Mouse (Mus musculus) lung, postnatal 25 days (tissue): ENCODE measurements around the gene L1td1.
"Not testable (repeated sequence)": the region's sequence is repeated elsewhere in the genome, so short reads cannot be mapped to it uniquely, and the experiment has no call there.

Experiments
- DNase-seq: peaks from one replicate; pipeline ENCODE4 v3.0.0; 2022; ENCODE audit warnings: low spot score

The L1td1 gene

DNA sequence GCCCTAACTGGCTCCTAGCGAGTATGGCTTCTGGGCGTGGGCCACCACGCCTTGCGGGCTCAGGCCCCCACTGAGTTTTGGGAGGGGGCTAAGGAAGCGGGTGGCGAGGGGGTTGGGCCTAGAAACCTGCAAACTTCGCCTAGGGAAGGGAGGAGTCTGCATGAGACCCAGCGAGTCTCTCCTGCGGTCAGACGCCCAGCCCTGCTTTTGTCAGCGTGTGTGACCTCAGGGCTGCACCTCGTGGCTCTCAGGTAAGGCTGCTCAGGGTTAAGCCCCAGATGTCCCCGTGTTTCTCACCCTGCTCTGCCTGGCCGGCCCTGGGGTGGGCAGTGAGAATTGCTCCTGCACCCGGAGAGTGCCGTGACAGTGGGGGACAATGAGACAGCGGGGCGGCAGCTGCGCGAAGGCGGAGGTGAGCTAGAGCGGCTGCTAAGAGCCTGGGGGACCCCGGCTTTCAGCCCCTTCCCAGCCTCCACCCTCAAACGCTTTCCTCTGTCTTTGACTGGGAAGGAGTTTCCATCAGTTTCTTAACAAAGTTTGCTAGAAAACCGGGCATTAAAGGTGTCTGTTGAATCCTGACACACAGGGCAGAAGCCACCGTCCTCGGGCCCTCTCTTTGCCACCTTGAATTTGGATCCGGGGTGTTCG is at the start of gene L1td1:
Gene L1td1, plus strand, starts transcription at position 145 of the 648 bp plus-strand sequence.
- no peak for DNase-seq

- no peak for DNase-seq
Measured at GRCm38 (mm10) chr4:98677506-98677905, 49.0 kb upstream of the L1td1 start.

- DNase-seq, result no peak
Measured at GRCm38 (mm10) chr4:98686678-98687267, 39.8 kb upstream of the L1td1 start.

- DNase-seq, result no peak
Measured at GRCm38 (mm10) chr4:98688116-98688515, 38.4 kb upstream of the L1td1 start.

DNA sequence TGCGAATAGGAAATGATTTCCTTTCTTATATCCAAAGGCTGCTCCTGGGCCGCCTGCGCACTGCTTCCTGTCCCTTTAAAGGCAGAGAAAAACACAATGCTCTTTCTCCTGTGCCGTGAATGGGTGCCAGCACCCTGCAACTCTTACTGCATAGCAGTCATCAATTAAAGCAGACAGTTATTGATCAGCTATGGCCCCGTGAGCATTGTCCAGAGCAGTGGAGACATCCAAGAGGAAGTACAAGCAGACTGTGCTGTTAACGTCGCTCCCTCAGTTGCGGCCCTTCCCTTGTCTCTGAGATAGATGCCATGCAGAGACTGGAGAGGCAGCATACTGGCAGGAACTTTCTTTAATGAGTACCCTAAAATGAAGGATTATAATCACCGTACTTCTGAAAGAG is 38.0 kb upstream of the L1td1 start:
- DNase-seq, result no peak

GRCm38 (mm10) chr4:98689988-98690387 is 36.5 kb upstream of the L1td1 start:
- no peak for DNase-seq

DNA sequence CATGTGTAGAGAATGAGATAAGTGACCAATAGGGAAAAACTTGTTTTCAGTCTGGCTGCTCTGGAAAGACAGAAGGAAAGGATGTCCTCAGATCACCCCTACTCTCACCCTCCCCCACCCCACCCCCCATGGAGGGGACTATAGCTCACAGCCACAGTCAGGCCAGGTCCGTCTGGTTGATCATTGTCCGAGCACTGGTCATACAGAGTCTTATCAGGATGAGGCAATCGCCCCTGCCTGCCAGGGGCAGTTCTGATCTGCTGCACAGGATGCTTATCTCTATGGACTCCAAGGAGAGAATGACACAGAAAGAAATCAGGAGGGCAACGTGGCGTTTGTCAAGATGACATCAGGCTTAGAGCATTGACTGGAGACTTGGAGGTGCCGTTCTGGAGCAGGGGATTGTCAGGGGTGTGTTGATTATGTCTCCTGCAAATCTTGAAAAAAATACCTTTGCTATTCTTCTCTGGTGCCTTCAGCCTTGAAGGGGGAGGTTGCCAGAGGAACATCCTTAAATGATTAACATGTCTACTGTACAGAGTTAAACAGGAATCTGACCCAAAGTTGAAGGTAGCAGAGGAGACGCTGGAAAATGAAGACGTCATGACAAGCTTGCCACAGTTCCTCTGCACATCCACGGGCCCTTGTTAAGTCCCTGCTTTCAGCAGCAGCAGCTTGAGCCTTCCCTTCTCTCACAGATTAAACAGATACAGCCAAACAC is 32.9 kb upstream of the L1td1 start:
- no peak for DNase-seq

DNA sequence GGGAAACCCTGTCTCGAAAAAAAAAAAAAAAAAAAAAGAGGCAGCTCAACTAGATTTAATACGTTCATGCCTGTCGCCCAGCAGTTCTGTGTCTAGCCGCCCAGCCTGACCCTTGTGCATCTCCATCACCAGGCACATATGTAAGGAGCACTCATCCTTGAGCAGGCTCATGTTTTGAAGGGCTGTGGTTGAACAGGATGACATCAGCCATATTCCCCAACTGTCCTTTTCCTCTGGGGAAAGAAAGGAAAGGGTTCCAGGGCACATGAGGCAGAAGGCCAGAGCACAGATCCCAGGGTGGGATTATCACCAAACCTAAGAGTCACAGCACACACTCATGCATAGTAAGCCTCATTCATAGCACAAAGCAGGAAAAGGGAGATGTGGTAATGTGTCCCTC is 28.6 kb upstream of the L1td1 start:
- DNase-seq, result no peak

- no peak for DNase-seq
Measured at GRCm38 (mm10) chr4:98698921-98699320, 27.6 kb upstream of the L1td1 start.

DNA sequence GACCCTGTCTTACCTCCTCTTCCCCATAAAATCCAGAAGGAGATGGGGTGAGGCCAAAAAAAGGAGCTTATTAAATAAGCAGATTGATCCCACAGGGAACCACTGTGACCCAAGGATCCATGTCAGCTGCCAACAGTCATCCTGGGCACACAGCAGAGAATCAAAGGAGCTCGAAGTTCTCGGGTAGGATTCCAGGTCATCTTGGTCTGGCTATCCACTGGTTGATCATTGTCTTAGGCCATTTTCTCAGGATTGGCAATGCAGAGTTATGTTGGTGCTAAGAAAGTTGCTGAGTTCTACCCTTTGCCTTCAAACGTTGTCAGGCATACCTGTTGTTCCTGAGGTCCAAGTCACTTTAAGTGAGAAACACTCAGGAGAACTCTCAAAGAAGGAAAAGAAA is 26.4 kb upstream of the L1td1 start:
- no peak for DNase-seq

- DNase-seq, result peak; percentile 28
Measured at GRCm38 (mm10) chr4:98702201-98702894, 24.2 kb upstream of the L1td1 start.

DNA sequence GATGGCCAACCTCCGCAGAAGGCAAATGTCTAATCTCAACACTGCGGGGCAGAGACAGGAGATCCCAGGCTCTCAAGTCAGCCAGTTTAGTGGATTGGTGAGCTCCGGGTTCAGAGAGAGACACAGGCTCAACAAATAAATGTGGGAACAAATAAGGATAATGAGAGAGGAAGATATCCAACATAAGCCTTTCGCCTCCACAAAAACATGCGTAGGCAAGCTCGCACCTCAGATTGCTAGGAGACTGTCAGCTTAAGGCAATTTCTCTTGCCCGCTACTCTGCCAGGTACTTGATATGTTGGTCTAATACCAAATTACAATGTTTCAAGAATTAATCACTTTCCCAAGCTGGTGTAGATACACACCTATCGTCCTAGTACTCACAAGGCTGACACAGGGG is 15.6 kb upstream of the L1td1 start:
- no peak for DNase-seq

- DNase-seq, result no peak
Measured at GRCm38 (mm10) chr4:98717735-98718546, 8.6 kb upstream of the L1td1 start.

DNA sequence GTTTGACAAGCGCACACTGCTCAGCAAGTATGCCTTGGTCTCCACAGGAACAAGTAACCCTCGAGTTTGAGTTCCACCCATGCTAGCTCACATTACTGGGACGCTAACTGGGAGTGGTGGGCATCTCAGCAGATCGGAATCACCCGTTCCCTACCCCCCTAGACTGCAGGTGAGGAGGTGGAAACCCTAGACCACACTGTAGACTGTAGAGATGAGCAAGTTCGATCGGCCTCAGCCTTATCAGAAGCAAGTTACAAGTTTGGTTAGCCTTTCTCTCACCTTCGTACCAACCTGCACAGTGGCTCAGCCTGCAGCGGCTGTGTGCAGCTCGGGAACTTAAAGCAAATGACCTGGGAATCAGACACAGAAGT is 8.0 kb upstream of the L1td1 start:
- DNase-seq, result no peak

- DNase-seq, result peak; percentile 38
Measured at GRCm38 (mm10) chr4:98722454-98722853, 4.1 kb upstream of the L1td1 start.

- DNase-seq, result not testable (repeated sequence)
Measured at GRCm38 (mm10) chr4:98724682-98725081, 1.9 kb upstream of the L1td1 start.

DNA sequence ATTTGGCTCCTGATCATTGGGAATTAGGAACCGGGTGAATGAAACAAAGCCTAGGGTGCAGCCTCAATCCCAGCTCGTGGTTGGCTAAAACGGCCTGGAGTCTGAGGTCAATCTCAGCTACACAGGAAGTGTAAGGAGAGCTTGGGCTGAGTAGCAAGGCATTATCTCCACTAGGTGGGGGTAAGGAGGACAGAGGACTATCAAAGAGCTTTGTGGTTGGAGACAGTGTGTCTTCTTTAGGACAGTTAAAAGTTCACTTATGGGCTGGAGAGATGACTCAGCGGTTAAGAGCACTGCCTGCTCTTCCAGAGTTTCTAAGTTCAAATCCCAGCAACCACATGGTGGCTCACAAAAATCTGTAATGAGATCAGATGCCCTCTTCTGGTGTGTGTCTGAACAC is 1.1 kb upstream of the L1td1 start:
- DNase-seq, result no peak

- no peak for DNase-seq
Measured at GRCm38 (mm10) chr4:98727295-98727958, 893 bp downstream of the L1td1 start.

DNA sequence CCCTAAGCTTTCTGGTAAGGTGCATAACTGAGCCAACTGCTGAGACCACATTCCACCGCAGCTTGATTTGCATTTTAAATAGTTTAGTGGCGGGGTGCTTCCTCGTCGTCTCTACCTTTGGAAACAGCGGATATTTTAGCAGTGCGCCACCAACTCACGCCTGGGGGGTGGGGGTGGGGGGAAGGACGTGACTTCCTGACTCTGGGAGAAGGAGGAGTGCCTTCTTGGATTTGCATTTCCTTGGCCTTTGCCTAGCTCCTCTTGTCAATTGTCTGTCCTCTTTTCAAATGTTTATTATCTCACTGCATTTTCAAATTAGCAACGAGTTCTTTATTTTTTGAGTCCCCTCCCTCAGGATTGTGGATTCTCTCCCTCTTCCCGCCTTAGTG is 1.4 kb downstream of the L1td1 start:
- no peak for DNase-seq

DNA sequence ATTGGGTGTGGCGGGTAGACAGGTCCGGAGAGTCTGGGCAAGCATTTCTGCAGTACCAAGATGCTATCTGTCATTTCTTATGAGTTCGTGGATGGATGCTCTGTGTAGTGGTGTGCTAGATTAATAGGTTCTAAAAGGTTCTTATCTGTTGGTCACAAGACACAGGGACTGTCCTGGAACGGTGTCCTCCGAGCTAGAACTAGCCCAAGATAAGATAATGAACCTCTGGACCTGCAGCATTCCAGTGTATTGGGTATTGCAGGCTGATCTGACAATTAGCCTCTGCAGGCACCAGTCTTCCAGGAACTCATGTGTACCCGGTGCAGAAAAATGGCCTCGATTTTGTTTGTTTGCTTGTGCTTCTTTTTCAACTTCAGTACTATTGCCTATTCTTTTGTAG is 2.2 kb downstream of the L1td1 start:
- DNase-seq, result no peak

- no peak for DNase-seq
Measured at GRCm38 (mm10) chr4:98733660-98734059, 7.1 kb downstream of the L1td1 start.

DNA sequence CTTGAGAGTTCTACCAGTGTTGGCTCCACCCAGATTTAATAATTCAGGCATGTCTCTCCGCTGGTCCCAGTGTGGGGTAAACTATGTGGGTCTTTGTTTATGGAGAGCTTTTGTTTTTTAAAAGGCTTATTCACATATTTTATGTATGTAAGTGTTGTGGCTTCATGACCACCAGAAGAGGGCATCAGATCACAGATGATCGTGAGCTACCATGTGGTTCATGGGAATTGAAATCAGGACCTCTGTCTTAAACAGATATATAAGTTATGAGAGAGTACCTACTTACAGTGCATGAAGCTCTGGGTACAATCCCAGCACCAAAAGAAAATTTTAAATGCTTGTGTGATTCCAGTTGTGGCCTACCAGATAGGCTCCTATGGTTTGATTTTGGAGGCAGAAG is 13.2 kb downstream of the L1td1 start:
- DNase-seq, result peak; percentile 22
